Mouse (Mus musculus): ENCODE measurements at regions not wholly inside any gene's neighbourhood (a gene's known extent, or its start where the extent isn't known, plus 50 kb on each side); places are given as distances from the start of the nearest gene placed in this dataset.

DNA sequence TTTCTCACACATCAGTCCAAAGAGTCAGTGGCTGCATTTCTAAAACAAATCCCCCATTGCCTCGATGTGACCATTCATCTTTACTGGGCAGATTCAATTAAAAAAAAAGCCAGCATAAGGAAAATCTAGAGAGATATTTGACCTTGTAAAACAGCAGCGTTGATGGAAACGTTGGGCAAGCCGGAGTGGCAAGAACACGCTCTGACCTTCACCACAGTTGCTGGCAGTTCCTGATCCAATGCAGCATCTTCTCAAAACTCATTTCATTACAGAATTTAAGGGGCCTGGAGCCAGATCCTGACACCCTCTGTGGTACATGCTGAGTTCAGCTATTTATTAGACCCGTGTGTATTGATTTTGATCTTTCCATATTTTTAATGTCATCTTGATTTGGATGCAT is 225.7 kb upstream of the Rnd3 start:
- Histone ChIP-seq H3K27me3 (no peaks in the 10 kb centered on the region), H3K4me3 (replicated peaks) (no peak overlapping the region), H3K4me2 (no peak overlapping the region), H3K27ac (no peak overlapping the region), H3K4me1 (no peaks in the 10 kb centered on the region), H3K36me3 (no peaks in the 10 kb centered on the region), H3K9me3 (replicated peaks) (no peaks in the 10 kb centered on the region), H3K9ac (no peak overlapping the region)
- 91% methylated on average over 6 of the region's 6 CpGs for WGBS
- no peak for ATAC-seq (replicated peaks; ENCODE audit: low FRiP score)

DNA sequence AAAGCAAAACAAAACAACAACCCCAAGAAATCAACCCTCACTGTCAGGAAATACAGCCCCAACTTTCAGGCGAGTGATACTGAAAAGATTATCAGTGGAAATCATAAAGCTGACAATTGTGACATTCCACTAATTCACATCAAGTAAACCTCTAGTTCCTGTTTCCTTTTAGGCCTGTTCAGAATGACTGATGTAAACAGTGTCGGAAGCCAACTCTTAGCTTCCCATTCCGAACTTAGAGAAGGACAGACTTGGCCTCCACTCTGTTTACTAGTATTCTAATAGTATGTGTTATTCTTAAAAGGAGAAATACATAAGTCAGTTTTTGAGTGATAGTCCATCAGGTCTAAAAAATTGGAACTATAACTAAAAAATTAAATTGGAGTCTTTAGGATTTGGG is 223.9 kb upstream of the Rnd3 start:
- Histone ChIP-seq H3K4me2 (no peak overlapping the region), H3K36me3 (no peaks in the 10 kb centered on the region), H3K27ac (no peak overlapping the region), H3K9ac (no peak overlapping the region), H3K27me3 (no peaks in the 10 kb centered on the region), H3K9me3 (replicated peaks) (no peaks in the 10 kb centered on the region), H3K4me3 (replicated peaks) (no peak overlapping the region), H3K4me1 (no peaks in the 10 kb centered on the region)
- no peak for ATAC-seq (replicated peaks; ENCODE audit: low FRiP score)
- 58% methylated on average over 3 of the region's 3 CpGs for WGBS

- Histone ChIP-seq H3K4me3 (replicated peaks) (no peak overlapping the region), H3K9ac (no peak overlapping the region), H3K4me2 (no peak overlapping the region), H3K4me1 (no peaks in the 10 kb centered on the region), H3K27me3 (no peaks in the 10 kb centered on the region), H3K36me3 (no peaks in the 10 kb centered on the region), H3K27ac (no peak overlapping the region), H3K9me3 (replicated peaks) (no peaks in the 10 kb centered on the region)
- WGBS = 60% methylated on average over 9 of the region's 9 CpGs
- ATAC-seq (replicated peaks; ENCODE audit: low FRiP score) = no peak
Measured at GRCm38 (mm10) chr2:51362825-51363616, 214.1 kb upstream of the Rnd3 start.

- Histone ChIP-seq H3K9me3 (replicated peaks) (no peaks in the 10 kb centered on the region), H3K4me1 (no peaks in the 10 kb centered on the region), H3K27me3 (no peaks in the 10 kb centered on the region), H3K9ac (no peak overlapping the region), H3K36me3 (no peaks in the 10 kb centered on the region), H3K4me2 (no peak overlapping the region), H3K4me3 (replicated peaks) (no peak overlapping the region), H3K27ac (no peak overlapping the region)
- no peak for ATAC-seq (replicated peaks; ENCODE audit: low FRiP score)
- WGBS = 80% methylated on average over 7 of the region's 7 CpGs
Measured at GRCm38 (mm10) chr2:51355281-51355680, 206.4 kb upstream of the Rnd3 start.

DNA sequence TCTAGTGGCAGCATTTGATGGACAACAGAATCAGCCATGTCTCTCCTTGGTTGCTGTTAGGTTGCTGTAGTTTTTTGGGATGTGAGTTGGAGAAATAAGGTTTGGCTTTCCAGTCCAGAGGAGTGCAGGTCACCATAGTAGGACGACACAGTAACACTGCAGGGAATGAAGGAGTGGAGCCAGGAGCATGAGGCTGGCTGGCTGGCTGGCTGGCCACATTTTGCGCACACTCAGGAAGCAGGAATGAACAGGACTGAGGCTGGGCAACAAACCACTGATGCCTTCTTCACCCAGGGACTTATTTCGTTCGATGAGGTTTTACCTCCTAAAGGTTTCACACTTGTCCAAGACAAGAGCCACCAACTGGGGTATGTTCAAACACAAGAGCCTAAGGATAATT is 205.9 kb upstream of the Rnd3 start:
- Histone ChIP-seq H3K9me3 (replicated peaks) (no peaks in the 10 kb centered on the region), H3K4me1 (no peaks in the 10 kb centered on the region), H3K27me3 (no peaks in the 10 kb centered on the region), H3K4me2 (no peak overlapping the region), H3K4me3 (replicated peaks) (no peak overlapping the region), H3K9ac (no peak overlapping the region), H3K27ac (no peak overlapping the region), H3K36me3 (no peaks in the 10 kb centered on the region)
- no peak for ATAC-seq (replicated peaks; ENCODE audit: low FRiP score)
- WGBS = 94% methylated on average over 4 of the region's 4 CpGs

- Histone ChIP-seq H3K4me3 (replicated peaks) (no peak overlapping the region), H3K9me3 (replicated peaks) (no peaks in the 10 kb centered on the region), H3K36me3 (no peaks in the 10 kb centered on the region), H3K9ac (no peak overlapping the region), H3K27me3 (no peaks in the 10 kb centered on the region), H3K4me2 (no peak overlapping the region), H3K27ac (no peak overlapping the region), H3K4me1 (no peaks in the 10 kb centered on the region)
- WGBS = 75% methylated on average over 2 of the region's 2 CpGs
- no peak for ATAC-seq (replicated peaks; ENCODE audit: low FRiP score)
Measured at GRCm38 (mm10) chr2:51349614-51350013, 200.7 kb upstream of the Rnd3 start.

DNA sequence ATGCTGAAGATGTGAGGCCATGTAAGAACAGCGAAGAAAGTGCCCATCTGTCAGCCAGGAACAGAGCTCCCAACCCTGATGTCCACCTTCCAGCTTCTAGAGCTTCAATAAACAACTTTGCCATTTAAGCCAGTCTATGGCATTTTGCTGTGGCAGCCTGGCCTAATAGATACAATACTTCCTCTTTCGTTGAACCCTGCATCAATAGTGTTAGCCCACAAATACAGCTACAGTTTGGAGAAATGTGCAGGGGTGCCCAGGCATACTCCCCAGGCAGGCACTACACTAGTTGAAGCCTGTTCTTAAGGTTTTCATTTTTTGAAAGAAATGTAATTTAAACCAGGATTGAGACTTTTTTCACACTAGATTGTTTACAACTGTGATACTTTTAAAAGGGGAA is 199.9 kb upstream of the Rnd3 start:
- no peaks in the 10 kb centered on the region for H3K36me3 ChIP-seq
- H3K4me3 ChIP-seq (replicated peaks) = no peak overlapping the region
- no peak for ATAC-seq (replicated peaks; ENCODE audit: low FRiP score)
- no peak overlapping the region for H3K27ac ChIP-seq
- H3K9me3 ChIP-seq (replicated peaks) = no peaks in the 10 kb centered on the region
- H3K9ac ChIP-seq = no peak overlapping the region
- no peaks in the 10 kb centered on the region for H3K27me3 ChIP-seq
- H3K4me2 ChIP-seq = no peak overlapping the region
- 82% methylated on average over 2 of the region's 2 CpGs for WGBS
- no peaks in the 10 kb centered on the region for H3K4me1 ChIP-seq

- Histone ChIP-seq H3K4me3 (replicated peaks) (no peak overlapping the region), H3K9me3 (replicated peaks) (no peaks in the 10 kb centered on the region), H3K27me3 (no peaks in the 10 kb centered on the region), H3K9ac (no peak overlapping the region), H3K4me2 (no peak overlapping the region), H3K36me3 (no peaks in the 10 kb centered on the region), H3K4me1 (no peaks in the 10 kb centered on the region), H3K27ac (no peak overlapping the region)
- WGBS = 84% methylated on average over 1 of the region's 1 CpGs
- ATAC-seq (replicated peaks; ENCODE audit: low FRiP score) = no peak
Measured at GRCm38 (mm10) chr2:51347086-51347485, 198.2 kb upstream of the Rnd3 start.

DNA sequence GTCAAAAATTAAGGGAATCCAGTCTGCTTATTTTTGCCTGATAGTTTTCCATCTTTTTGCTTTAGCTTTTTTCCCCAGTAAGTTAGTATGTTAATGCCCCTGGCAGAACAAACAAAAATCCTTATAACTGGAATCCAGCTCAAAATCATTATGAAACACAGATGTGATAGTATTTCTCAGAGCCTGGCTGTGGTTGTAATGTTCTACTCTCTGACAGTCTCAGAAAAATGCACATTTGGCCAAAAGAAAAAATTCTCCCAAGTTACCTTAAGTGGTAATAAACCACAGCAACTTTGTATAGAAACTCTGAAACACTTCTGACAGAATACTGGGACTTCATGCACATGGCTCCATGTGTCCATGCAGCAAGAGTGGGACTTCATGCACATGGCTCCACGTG is 193.5 kb upstream of the Rnd3 start:
- Histone ChIP-seq H3K9ac (no peak overlapping the region), H3K9me3 (replicated peaks) (no peaks in the 10 kb centered on the region), H3K4me2 (no peak overlapping the region), H3K27ac (no peak overlapping the region), H3K4me1 (no peaks in the 10 kb centered on the region), H3K36me3 (no peaks in the 10 kb centered on the region), H3K4me3 (replicated peaks) (no peak overlapping the region), H3K27me3 (no peaks in the 10 kb centered on the region)
- ATAC-seq (replicated peaks; ENCODE audit: low FRiP score) = no peak
- 71% methylated on average over 1 of the region's 1 CpGs for WGBS

DNA sequence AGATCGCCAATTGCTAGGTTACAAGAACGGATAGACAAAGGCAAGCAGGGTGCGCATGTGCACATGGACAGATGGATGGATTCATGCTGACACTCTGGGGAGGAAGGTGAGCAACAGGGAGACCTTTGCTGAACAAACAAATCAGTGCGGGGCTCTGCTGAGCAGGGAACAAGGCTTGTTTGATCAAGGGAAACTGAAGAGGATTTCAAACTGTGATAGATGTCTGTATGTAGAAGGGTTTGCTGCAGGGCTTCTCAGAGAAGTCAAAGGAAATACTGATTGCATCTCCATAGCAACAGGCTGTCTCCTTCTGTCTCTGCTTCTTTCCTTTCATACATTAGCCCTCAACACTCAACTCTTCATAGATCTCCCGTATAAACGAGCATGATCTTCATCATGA is 185.5 kb upstream of the Rnd3 start:
- Histone ChIP-seq H3K36me3 (no peaks in the 10 kb centered on the region), H3K9ac (no peak overlapping the region), H3K4me3 (replicated peaks) (no peak overlapping the region), H3K9me3 (replicated peaks) (no peaks in the 10 kb centered on the region), H3K4me1 (no peaks in the 10 kb centered on the region), H3K27ac (no peak overlapping the region), H3K4me2 (no peak overlapping the region), H3K27me3 (no peaks in the 10 kb centered on the region)
- 75% methylated on average over 6 of the region's 6 CpGs for WGBS
- no peak for ATAC-seq (replicated peaks; ENCODE audit: low FRiP score)

GRCm38 (mm10) chr2:51327081-51327480 is 178.2 kb upstream of the Rnd3 start:
- WGBS = 67% methylated on average over 8 of the region's 8 CpGs
- Histone ChIP-seq H3K9ac (no peak overlapping the region), H3K9me3 (replicated peaks) (no peaks in the 10 kb centered on the region), H3K36me3 (no peaks in the 10 kb centered on the region), H3K4me3 (replicated peaks) (no peak overlapping the region), H3K4me2 (no peak overlapping the region), H3K27ac (no peak overlapping the region), H3K4me1 (no peaks in the 10 kb centered on the region), H3K27me3 (no peaks in the 10 kb centered on the region)
- ATAC-seq (replicated peaks; ENCODE audit: low FRiP score) = no peak

DNA sequence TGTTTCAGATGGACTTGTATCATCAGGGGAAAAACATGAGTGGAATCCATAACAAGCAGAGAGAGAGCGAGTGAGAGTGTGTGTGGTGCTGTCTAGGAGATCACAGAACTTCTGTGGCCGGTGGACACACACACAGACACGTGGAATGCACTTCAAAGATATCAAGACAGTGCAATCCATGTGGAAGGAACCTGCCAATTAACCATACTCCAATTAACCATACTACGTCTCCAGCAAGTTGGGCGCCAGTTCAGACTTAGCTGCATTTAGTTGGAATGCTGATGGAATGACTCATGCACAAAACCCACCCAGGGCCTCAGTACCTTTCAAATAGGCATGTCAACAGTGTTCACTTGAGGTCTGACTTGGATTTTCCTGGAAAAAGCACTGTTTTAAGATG is 172.8 kb upstream of the Rnd3 start:
- Histone ChIP-seq H3K4me3 (replicated peaks) (no peak overlapping the region), H3K36me3 (no peaks in the 10 kb centered on the region), H3K27me3 (no peaks in the 10 kb centered on the region), H3K4me1 (no peaks in the 10 kb centered on the region), H3K9me3 (replicated peaks) (no peaks in the 10 kb centered on the region), H3K27ac (no peak overlapping the region), H3K4me2 (no peak overlapping the region), H3K9ac (no peak overlapping the region)
- no peak for ATAC-seq (replicated peaks; ENCODE audit: low FRiP score)
- 87% methylated on average over 5 of the region's 5 CpGs for WGBS

DNA sequence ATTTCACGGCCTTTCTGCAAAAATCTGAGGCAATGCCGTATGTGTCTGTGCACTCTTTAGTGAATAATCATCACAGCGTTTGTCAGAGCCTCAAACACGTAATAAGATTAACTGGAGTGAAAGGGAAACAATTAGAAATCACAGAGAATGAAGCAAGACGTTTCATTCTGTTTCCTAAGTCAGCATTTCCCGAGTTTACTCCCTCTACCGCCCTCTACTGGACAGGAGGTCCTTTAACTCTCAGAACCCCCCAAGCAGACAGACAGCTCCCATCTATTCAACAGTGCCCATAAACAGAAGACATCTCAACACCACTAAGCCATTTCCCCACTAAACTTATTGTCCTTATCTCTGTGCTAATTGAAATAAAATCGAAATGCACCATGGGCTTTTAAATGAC is 167.5 kb upstream of the Rnd3 start:
- Histone ChIP-seq H3K36me3 (no peaks in the 10 kb centered on the region), H3K4me2 (no peak overlapping the region), H3K27me3 (no peaks in the 10 kb centered on the region), H3K4me3 (replicated peaks) (no peak overlapping the region), H3K27ac (no peak overlapping the region), H3K4me1 (no peaks in the 10 kb centered on the region), H3K9me3 (replicated peaks) (no peaks in the 10 kb centered on the region), H3K9ac (no peak overlapping the region)
- no peak for ATAC-seq (replicated peaks; ENCODE audit: low FRiP score)
- 84% methylated on average over 8 of the region's 8 CpGs for WGBS

Data from kidney, embryonic 15.5 days (tissue).